Mouse (Mus musculus): ENCODE data around the gene Ccdc144b.
A peak's percentile ranks its signal among the peaks of the same experiment; 100 is the strongest.

The Ccdc144b gene

GRCm38 (mm10) chr3:36053447-36053846 lies at the start of gene Ccdc144b:
Gene Ccdc144b (minus strand): TSS chr3:36053547.
- DNase-seq (ENCODE audit: low spot score in 2 of 2), result no peak

- no peak for DNase-seq (ENCODE audit: low spot score in 2 of 2)
These were observed 42.0 kb upstream of the Ccdc144b start for GRCm38 (mm10) chr3:36095371-36095770.

GRCm38 (mm10) chr3:36087591-36087990 lies 34.2 kb upstream of the Ccdc144b start:
- DNase-seq (ENCODE audit: low spot score in 2 of 2), result no peak

DNA sequence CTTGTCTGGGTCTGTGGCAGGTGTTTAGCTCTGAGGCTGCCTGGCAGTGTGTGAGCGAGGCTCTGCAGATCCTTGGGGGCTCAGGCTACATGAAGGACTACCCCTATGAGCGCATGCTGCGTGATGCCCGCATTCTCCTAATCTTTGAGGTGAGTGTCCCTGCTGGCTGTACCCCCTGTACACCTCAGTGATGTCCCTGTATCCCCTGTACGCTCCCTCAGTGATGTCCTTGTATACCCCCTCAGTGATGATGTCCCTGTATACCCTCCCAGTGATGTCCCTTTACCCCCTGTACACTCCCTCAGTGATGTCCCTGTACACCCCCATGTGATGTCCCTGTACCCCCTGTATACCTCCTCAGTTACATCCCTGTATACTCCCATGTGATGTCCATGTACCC lies 32.0 kb upstream of the Ccdc144b start:
- no peak for DNase-seq (ENCODE audit: low spot score in 2 of 2)

DNA sequence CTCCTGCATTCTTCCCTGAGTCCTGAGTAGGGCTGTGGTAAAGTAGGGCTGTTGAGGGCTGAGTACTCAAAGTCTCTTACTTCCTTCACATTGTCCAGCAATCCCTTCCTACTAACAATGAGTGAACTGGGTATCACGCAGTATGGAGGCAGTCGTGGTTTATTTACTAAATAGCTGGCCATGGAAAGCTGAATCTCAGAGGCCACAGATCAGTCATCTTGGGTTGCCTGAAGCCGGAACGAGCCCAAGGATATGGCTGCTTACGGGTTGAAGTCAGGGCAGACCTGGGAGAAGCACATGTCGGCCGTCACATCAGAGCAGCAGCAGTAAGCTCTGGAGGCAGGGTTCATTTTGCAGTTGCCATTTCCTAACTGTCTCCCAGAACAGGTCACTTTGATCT lies 30.0 kb upstream of the Ccdc144b start:
- DNase-seq (ENCODE audit: low spot score in 2 of 2), result no peak

- no peak for DNase-seq (ENCODE audit: low spot score in 2 of 2)
These were observed 29.5 kb upstream of the Ccdc144b start for GRCm38 (mm10) chr3:36082843-36083242.

DNA sequence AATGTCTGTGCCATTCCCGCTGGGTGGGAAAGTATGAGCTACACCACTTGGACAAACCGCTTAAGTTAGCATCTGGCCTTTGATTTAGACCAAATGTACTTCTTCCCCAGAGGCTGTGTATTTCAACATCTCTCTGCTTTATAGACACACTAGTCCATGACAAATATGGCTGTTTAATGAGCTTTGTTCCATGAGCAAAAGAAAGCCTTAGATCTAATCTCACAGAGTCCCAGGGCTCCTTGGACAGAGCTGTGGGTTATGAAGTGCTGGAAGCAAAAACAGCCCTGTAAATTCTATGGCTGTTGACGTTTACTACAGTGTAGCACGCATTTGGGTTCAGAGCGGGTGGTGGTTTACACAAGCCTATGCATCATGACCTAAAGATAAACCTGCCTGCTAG lies 27.4 kb upstream of the Ccdc144b start:
- DNase-seq (ENCODE audit: low spot score in 2 of 2), result no peak

- DNase-seq (ENCODE audit: low spot score in 2 of 2), result no peak
These were observed 26.5 kb upstream of the Ccdc144b start for GRCm38 (mm10) chr3:36079886-36080285.

- DNase-seq (ENCODE audit: low spot score in 2 of 2), result no peak
These were observed 24.0 kb upstream of the Ccdc144b start for GRCm38 (mm10) chr3:36077386-36077785.

- DNase-seq (ENCODE audit: low spot score in 2 of 2), result no peak
These were observed 22.1 kb upstream of the Ccdc144b start for GRCm38 (mm10) chr3:36075466-36075865.

DNA sequence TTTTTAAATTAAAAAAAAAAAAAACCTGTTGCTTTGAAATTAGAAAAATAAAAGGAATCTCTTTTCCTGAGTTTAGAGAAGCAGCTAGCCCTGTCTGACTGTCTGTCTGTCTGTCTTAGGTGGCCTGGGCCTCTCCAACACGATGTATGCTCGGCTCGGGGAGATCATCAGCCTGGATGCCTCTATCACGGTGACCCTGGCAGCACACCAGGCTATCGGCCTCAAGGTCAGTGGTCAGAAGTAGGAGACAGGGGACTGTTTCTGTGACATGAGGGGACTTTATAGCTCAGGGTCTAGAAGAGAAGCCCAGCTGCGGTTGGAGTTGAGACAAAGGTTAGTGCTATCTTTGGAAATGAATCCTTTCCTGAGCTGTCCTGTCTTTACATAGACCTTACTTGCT lies 20.9 kb upstream of the Ccdc144b start:
- DNase-seq (ENCODE audit: low spot score in 2 of 2), result no peak

- no peak for DNase-seq (ENCODE audit: low spot score in 2 of 2)
These were observed 17.7 kb upstream of the Ccdc144b start for GRCm38 (mm10) chr3:36071047-36071446.

DNA sequence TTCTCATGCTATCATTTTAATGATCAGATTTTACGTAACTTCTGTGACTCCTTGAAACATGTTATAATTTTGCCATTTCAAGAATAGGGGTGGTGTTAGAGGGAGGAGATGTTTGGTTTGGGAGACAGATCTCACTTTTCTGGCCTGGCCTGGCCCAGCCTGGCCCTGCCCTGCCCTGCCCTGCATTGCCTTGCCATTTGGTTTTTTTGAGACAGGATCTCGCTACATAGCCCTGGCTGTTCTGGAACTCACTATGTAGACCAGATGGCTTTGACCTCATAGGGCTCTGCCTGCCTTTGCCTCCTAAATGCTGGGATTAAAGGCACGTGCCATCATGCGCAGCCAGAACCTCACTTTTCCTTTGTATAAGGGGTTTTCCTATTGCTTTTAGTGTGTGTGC lies 17.1 kb upstream of the Ccdc144b start:
- DNase-seq (ENCODE audit: low spot score in 2 of 2), result no peak

DNA sequence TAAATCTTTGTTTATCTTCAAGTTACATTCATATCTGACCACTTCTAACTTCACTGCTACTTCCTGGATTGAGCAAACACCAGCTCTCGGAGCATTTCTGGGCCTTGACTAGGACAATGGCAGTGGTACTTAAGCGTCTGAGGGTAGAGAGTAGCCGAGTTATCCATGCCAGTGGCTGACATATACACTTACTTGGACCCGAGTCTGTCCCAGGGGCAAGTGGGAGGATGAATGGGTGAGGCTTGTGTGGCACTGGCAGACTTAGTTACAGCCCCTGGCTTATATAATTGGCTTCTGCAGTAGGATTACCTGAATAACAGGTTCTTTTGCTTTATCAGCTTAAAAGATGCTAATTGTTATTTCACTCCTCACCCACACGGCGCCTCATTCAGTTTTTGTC lies 14.4 kb upstream of the Ccdc144b start:
- DNase-seq (ENCODE audit: low spot score in 2 of 2), result no peak

DNA sequence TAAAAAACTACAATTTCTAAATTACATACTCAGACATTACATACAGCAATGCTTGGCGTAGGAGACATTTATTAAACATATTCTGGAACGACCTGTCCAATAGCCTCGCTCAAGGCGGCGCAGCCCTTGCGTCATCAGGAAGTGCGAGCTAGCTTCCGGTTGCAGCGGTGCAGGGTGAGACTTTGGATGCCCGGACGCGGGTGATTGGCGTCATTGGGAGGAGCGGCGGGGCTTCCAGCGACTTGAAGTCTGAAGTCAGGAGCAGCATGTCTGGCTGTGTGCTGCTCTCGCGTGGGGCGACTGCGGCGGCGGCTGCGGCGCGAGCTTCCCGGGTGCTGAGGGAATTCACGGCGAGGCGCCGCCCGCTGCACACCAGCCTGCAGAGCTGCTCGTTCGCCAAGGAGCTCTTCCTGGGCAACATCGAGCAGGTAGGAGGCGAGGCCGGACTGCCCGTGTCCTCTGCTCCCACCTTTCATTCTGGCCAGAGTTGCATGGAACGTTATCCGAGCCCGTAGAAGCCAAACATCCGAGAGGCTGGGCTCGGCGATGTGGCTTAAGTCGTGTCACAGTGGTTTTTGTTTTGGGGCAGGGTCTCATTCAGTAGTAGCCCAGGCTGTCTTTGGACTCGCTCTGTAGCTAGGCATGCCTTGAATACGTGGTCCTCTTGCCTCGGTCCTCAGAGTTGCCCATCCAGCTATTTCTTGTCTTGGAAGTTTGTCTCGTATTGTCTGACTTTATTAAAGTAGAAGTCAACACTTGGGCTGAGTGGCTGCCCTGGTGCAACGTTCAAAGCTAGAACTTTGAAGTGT lies 12.7 kb upstream of the Ccdc144b start, which contains the start of gene Acad9:
Acad9 (plus strand) TSS at position 137 of the 809 bp plus-strand sequence.
- DNase-seq (ENCODE audit: low spot score in 2 of 2), result peak; percentile 90 to 92

DNA sequence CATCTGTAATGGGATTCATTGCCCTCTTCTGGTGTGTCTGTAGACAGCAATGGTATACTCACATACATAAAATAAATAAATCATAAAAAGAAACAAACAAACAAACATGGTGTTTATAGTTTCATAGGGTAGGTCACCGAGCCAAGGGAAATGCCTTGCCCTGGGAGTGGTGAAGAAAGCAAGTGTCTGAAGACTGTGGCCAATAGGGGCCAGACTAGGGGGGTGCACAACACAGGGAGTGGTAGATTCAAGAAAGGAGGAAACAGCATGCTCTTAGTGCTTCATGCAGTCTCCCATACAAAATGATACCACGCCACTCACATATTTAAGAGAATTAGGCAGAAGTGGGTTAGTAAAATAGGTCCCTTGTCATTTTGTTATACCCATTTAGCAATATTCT lies 11.8 kb upstream of the Ccdc144b start:
- DNase-seq (ENCODE audit: low spot score in 2 of 2), result no peak

DNA sequence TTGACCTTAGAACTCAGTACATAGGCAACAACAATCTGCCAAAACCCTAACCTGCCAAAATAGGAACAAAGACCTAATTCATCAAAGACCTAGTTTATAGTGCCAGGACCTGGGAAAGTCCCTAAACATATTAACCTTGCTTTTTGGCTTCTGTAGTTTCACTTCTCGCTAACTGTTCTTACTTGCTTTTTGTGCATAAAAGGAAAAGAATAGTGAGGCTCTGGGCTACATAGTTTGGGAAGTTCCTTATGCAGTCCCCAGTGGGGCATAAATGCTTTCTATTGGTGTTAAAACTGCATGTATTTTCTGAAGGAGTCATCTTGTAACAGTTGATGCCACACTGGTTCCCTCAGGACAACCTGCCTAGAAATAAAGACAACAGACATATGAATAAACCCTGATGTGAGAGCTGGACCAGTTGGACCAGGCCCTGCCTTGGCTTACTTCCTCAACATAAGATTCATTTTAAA lies 11.3 kb upstream of the Ccdc144b start:
- DNase-seq (ENCODE audit: low spot score in 2 of 2), result no peak

GRCm38 (mm10) chr3:36060096-36060850 lies 6.9 kb upstream of the Ccdc144b start:
- peak; percentile 9 to 34 for DNase-seq (ENCODE audit: low spot score in 2 of 2)

DNA sequence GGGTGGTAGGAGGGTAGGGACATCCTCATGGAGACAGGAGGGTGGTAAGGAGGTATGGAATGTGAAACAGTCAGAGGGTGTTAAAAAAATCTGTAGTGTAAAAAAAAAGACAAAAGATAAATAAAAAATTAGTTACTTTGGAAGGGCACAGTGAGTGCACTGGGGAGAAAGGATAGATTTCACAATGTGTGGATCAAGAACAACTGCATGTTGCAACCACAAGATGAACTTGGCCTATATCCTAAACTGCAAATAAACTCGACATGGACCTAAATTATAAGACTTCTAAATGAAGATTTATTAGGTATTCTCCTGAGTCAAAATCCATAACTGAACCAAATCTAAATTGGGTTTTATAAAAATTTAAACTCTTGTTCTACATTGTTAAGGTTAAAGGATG lies 4.2 kb downstream of the Ccdc144b start:
- no peak for DNase-seq (ENCODE audit: low spot score in 2 of 2)

DNA sequence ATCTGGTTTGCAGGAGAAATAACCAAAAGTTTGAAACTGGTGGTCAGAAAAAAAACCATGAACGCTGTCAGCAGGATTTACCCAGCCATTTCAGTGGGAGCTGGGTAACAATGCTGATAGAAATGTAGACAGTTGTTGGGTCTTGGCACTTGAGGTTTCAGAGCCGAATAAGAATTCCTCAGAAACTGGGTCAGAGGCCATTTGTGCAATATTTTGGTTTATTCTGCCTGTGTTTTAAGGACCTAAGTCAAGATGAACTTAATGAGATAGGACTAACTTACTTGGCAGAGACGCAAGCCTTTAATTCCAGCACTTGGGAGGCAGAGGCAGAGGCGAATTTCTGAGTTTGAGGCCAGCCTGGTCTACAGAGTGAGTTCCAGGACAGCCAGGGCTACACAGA lies 8.3 kb downstream of the Ccdc144b start:
- no peak for DNase-seq (ENCODE audit: low spot score in 2 of 2)

- DNase-seq (ENCODE audit: low spot score in 2 of 2), result no peak
These were observed 8.8 kb downstream of the Ccdc144b start for GRCm38 (mm10) chr3:36044520-36044919.

DNA sequence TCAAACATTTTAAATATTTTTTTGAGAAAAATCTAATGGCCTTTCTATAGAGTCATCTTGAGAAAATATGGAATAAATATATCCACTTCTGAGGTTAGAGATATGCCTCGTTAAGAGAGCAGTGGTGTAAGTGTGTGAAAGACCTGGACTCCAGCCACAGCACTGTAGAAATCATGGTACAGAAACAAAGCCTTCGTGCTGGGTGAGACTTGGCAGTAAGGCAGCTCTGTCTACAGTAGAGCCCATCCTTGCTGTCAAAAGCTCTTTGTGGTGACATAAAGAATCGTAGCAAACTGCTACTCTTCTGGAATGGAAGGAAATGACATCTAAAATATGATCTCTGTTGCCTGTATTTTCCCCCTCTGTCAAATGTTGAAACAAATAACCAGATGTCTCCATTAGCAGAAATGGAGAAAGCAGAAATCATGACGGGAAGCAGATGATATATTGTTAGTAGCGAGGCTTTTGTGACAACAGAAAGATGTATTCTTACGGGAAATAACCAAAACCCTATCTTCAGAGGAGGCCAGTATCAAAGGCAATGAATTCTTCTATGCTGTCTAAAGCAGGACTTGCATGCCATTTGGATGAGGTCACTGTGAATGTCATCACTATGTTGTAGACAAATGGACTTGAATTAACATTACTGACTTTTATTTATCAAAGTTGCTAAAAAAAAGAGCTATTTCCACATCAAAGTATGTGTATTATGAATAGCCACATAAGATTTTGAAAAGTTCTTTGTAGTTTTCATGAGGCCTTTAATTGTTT lies 21.4 kb downstream of the Ccdc144b start:
- no peak for DNase-seq (ENCODE audit: low spot score in 2 of 2)
